Mouse (Mus musculus) thymus, postnatal 0 days (tissue): ENCODE data around the gene Gp1bb. TPM values are rescaled to one million over a fixed set of nuclear protein-coding genes. Genes with fewer than 3 reads are reported as not detected.
A peak's percentile ranks its signal among the peaks of the same experiment; 100 is the strongest.

ENCODE experiments used
- DNase-seq: peaks from one replicate; pipeline ENCODE4 v3.0.0-alpha.2; 2015; ENCODE audit warnings: low spot score
- polyA plus RNA-seq: library from polyadenylated mRNA; unstranded; fragments of >200 nt; fragmentation: Nextera tagmentation; extraction: Ambion mirVana; gene quantifications from 2 replicates; pipeline ENCODE4 v1.2.1, GENCODE M21; 2015

The Gp1bb gene
- polyA plus RNA-seq, 1 experiment from 2014 or later: 0.78 TPM

- DNase-seq: no peak
Observed at GRCm38 (mm10) chr16:18628948-18629340, 6.7 kb upstream of the Gp1bb start.

GRCm38 (mm10) chr16:18628206-18628947 lies 6.2 kb upstream of the Gp1bb start:
- DNase-seq: no peak

- DNase-seq: no peak
Observed at GRCm38 (mm10) chr16:18627163-18627562, 5.0 kb upstream of the Gp1bb start.

DNA sequence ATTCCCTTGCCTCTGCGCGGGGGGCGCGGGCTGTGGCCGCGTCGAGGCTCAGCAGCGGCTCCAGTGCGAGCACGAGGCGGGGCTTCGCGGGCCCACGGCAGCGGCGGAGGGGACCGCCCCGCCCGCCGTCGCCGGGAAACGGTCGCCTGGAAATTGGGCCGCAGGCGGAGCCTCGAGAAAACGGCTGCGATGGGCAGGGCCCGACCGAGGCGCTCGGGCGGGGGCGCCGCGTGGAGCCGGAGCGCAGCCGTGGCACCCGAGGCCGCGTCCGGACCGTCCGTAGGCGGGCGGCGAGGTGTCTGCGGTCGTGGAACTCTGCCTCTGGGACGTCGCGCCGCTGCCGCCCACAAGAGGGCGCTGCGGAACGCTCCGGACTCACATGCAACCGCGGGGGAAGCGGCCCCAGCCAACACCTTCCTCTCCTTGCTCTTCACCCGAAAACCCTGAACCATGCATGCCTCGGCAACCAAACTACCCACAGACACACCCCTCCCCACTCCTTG lies 4.2 kb upstream of the Gp1bb start, which contains the start of gene Gm49601:
Gene Gm49601, minus strand, starts transcription at position 52 of the 503 bp plus-strand sequence.
- peak; percentile 83 for DNase-seq

GRCm38 (mm10) chr16:18625791-18626311 lies 3.6 kb upstream of the Gp1bb start:
- no peak for DNase-seq

DNA sequence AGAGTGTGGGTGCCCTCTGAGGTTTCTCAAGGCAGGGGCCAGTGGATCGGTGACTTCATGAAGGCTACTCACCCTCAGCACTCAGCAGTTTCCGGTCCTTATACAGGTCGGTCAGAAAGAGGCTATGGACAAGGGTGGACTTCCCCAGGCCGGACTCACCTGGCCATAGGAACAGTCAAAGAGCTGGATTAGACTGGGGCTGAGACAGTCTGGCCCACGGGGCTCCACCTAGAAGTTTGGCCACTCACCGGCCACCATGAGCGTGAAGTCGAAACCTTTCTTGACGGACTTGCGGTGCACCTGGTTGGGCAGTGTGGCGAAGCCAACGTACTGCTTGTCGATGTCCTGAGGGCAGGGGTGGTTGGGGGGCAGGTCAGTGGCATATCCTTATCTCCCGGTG lies 2.9 kb upstream of the Gp1bb start:
- DNase-seq: no peak

DNA sequence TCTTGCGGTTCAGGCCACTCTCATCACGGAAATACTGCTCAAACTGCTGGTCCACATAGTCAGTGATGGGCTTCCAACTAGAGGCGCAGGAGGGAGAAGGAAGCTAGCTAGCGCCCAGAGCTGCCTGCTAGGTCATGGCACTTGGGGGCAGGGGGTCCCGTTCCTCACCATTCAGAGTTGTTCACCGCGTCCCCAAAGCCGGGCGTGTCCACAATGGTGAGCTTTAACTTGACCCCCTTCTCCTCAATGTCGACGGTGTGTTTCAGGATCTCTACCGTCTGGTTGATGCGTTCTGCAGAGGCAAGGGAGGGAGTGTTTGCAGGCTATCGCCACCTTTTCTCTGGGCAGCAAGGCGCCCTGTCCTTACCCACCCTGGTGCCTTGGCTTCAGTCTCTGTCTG lies 2.4 kb upstream of the Gp1bb start:
- no peak for DNase-seq

GRCm38 (mm10) chr16:18623751-18624540 lies 1.7 kb upstream of the Gp1bb start:
- no peak for DNase-seq

GRCm38 (mm10) chr16:18622916-18623750 lies 930 bp upstream of the Gp1bb start:
- DNase-seq: no peak

- DNase-seq: no peak
Observed at GRCm38 (mm10) chr16:18621362-18622001, 721 bp downstream of the Gp1bb start.

DNA sequence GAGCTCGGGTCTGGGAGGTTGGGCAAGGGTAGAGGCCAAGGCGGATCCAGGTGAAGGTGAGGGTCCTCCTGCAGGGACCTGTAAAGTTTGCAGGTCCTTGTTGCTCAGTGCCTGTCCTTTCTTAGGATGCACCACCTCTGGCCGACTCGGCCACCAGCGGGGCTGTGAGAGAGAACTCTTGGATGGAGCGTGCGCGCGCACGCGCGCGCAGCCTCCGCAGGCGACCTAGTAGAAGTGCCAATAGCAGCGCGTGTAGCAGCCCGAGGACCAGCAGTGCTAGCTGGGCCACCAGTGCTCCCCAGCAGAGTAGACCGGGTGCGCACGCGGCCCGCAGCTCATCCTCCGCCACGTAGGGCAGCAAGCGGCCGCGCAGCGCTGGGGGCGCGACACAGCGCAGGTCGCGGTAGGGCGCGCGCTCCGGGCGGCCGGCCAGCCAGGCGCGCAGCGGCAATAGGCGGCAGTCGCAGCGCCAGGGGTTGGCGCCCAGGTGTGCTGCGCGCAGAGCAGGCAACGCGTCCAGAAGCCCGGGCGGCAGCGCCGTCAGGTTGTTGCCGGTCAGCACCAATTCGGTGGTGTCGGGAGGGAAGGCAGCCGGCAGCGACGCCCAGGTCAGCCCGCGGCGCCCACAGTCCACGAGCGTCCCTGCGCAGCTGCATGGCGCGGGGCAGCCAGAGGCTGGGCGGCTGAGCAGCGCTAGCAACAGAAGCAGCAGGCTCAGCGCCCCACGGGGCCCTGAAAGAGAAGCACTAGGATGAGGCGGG lies 1.4 kb downstream of the Gp1bb start:
- DNase-seq: no peak

- DNase-seq: no peak
Observed at GRCm38 (mm10) chr16:18620201-18620600, 2.0 kb downstream of the Gp1bb start.

- peak; percentile 40 for DNase-seq
Observed at GRCm38 (mm10) chr16:18619110-18619509, 3.1 kb downstream of the Gp1bb start.

DNA sequence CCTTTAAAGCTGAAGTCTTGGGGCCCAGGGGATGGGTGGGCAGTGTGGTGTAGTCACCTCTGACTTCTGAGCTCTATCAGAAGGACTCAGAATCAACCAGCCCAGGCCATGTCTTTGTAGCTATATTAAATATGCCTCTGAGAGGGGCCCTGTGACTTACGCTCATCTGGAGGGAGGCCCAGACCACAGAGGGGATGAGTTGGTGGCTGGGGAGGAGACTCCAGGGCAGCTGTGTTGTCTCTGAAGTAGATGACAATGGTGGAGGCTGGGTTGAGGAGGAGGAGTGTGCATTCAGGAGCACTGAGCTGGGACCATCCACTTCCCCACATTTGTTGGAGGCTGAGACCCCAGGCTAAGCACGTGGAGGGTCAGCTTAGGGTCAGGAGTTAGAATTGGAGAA lies 3.9 kb downstream of the Gp1bb start:
- no peak for DNase-seq

DNA sequence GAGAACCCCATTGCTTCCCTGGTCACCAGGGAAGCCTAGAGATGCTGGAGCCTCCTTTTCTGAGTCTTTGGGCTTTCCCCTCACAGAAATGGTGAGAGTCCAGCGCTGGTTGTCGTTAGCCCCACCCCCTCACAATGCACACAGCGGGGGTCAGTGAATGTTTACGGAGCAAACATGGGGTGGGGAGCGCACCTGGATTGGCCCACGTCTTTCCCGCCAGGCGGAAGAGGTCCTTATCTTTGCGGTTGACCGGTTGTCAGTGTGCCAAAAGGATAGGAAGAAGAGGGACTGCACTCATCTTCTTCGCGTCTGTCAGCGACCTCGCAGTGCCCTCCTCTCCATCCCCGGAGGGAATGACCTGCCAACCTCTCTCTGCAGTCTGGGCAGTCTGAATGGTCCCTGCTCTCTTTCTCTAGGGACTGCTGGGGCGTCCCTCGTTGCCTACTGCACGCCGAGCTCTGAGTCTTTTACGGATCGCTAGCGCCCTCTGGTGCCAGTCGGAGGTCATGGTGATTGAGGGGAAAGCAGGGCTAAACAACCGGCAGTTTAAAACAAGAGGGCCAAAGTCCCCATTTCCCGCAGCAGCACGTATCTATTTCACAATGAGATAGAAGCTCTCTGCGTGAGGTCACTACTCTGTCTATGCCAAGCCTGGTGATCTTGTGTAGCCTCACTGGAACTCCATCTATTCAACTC lies 4.7 kb downstream of the Gp1bb start:
- peak; percentile 90 for DNase-seq

DNA sequence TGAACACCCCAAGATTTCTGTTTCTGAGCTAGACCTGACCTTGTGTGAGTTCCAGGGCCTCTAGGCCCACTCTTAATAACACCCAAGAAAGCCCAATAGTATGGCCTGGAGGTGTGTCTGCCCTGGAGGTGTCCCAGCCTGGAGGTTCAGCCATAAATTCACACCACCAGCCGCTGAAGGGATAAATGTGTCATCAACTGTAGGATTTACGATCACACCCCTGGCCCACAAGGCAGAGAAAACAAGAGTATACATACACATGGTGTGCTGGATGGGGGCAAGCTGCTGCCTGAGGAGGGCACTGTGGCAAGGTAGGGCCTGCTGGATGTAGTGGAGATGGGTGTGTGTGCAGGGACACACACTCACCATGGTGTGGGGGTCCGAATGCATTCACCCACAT lies 8.9 kb downstream of the Gp1bb start:
- DNase-seq: no peak

DNA sequence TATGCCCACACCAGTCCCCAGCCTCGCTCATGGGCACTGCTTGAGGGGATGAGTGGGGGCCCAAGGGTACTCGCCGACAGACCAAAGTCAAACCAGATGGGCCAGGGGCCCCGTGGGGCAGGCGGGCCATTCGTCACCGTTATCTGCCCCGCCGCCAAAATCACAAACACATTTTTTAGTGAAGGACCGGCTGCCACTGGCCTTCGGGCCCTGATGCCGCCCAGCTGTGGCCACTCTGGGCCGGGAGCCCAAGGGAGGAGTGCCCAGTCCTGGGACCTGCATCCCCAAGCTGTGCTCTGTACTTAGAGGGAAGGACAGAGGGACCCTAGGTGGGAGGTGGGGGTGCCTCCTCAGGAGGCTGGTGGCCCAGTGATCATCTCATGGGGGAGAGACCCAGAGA lies 10.5 kb downstream of the Gp1bb start:
- no peak for DNase-seq

GRCm38 (mm10) chr16:18609099-18609498 lies 13.1 kb downstream of the Gp1bb start:
- DNase-seq: no peak

DNA sequence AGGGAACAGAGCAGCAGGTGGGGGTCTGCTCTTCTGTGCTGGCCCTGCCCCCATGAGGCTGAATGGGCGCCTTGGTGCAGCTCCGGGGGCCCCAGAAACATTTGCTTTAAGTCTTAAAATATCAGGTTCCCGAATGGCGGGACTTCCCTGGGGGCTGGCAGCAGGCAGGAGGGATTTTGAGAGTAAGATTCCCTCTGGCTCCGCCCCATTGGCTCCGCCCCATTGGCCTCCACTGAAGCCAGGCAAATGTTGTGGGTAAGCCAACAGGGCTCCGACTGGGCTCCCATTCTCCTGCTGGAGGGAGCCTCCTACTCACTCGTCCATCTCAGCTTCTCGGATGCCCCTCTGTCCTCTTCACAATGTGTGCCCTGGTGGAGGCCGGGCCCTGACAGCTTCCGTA lies 14.0 kb downstream of the Gp1bb start:
- DNase-seq: no peak
